Mouse (Mus musculus) embryo, embryonic 9.5 days (tissue): ENCODE data around the gene Trip10.

ENCODE experiments used
- DNase-seq: peaks from one replicate; pipeline ENCODE4 v3.0.0-alpha.2; 2017; ENCODE audit errors: extremely low spot score

Gene Trip10

DNA sequence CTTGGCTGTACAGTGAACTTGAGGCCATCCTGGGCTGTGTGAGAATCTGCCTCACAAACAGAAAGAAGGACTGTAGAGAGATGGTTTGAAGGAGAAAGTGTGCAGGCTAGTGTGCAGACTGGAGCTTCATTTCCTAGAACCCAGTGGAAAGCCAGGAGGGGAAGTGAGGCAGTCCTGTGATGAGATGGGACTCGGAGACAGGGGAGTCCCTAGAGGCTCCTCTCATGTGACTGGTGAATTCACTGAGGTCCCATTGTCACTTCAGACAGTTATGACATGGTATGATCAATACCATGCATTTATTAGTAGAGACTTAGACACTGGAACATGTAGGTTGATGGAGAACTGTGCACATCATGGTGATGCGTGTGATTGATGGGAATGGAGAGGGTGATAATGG lies 43.0 kb downstream of the Trip10 start:
- no peak for DNase-seq

- no peak for DNase-seq
Observed at GRCm38 (mm10) chr17:57292968-57293367, 43.7 kb downstream of the Trip10 start.

DNA sequence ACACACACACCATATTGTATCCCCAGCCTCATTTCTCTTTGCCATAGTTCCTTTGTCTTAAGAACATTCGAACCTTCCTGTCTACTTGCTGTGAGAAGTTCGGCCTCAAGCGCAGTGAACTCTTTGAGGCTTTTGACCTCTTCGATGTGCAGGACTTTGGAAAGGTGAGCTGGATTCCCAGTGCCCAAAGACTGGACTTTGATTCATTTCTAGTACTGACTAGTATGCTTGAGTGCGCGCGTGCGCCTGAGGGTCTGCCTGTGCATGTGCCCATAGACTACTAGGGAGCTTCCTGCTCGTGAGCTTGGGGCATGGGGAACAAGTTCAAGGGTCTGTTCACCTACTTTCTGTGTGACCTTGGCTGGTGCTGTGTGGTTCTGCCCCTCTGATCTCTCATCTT lies 46.7 kb downstream of the Trip10 start:
- no peak for DNase-seq

DNA sequence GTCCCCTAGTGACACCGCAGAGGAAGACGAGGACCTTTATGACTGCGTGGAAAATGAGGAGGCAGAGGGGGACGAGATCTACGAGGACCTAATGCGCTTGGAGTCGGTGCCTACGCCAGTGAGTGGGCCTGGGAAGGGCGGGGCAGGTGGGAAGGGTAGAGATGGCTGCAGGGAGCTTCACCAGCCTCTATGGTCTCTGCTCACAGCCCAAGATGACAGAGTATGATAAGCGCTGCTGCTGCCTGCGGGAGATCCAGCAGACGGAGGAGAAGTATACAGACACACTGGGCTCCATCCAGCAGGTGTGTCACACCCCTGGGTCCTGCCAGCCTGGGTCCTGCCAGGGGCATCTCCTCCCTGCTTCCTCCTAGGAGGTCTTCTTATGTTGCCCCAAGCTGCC lies 47.8 kb downstream of the Trip10 start:
- DNase-seq = no peak

DNA sequence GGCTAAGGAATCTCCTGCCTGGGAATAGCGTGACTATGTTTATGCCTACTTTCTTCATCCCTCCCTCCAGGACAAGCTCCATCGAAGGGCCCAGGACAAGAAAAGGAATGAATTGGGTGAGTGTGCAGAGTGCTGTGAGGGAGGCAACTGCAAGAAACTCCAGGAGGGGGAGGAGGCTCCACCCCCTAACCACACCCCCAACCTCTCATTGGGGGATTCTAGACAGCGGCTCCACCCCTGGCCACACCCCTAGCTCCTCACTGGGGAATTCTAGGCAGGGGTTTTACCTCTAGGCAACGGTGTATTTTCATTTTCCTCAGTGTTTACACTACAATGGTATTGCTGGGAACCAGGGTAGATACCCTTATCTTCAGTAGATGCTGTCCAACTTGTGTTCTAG lies 56.3 kb downstream of the Trip10 start:
- DNase-seq = no peak

- no peak for DNase-seq
Observed at GRCm38 (mm10) chr17:57307074-57307473, 57.8 kb downstream of the Trip10 start.

DNA sequence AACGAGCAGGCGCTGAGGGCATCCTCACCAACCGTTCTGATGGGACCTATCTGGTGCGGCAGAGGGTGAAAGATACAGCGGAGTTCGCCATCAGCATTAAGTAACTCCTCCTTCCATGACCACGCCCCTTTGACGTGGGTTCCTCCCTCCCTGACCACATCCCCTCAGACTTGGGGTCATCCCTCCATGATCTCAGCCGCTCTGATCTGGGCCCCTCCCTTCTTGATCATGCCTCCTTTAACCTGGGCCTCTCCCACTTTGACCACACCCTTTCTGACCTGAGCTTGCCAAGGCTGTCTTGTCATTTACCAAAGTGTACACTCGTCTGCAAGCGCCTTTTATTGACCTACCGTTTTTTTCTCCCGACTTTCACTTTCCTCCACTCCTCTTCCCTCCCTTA lies 62.5 kb downstream of the Trip10 start:
- no peak for DNase-seq
